Mouse (Mus musculus) kidney, embryonic 14.5 days (tissue): ENCODE measurements around the gene Klhdc1. TPM values are rescaled to one million over a fixed set of nuclear protein-coding genes. Genes with fewer than 3 reads are reported as not detected.

ENCODE experiments used
- ATAC-seq: fragments of 200-750 bp; cut with Nextera tagmentation; 2 replicates; pipeline ENCODE4 v1.8.0; 2017; ENCODE audit warnings: moderate number of reproducible peaks, mild to moderate bottlenecking, moderate TSS enrichment, moderate library complexity; ENCODE audit not compliant: low FRiP score, low TSS enrichment
- H3K27ac ChIP-seq: fragments of 300-500 bp; sonication (generic); 2 replicates; pipeline ENCODE4 v1.5.1; 2014; ENCODE audit warnings: low read depth, mild to moderate bottlenecking, low read length, moderate library complexity, mixed read lengths
- H3K27me3 ChIP-seq: fragments of 300-500 bp; sonication (generic); 2 replicates; pipeline ENCODE4 v1.6.1; 2014; ENCODE audit warnings: mild to moderate bottlenecking, low read length; ENCODE audit not compliant: control insufficient read depth, insufficient read depth
- H3K36me3 ChIP-seq: fragments of 300-500 bp; sonication (generic); 2 replicates; pipeline ENCODE4 v1.6.1; 2014; ENCODE audit warnings: low read length, mixed read lengths; ENCODE audit not compliant: control insufficient read depth, insufficient read depth
- H3K4me1 ChIP-seq: fragments of 300-500 bp; sonication (generic); 2 replicates; pipeline ENCODE4 v1.6.1; 2014; ENCODE audit warnings: low read length, mixed read lengths; ENCODE audit not compliant: control insufficient read depth, insufficient read depth
- H3K4me2 ChIP-seq: fragments of 300-500 bp; sonication (generic); replicated peaks from 2 replicates; pipeline ENCODE4 v1.6.1; 2014; ENCODE audit warnings: low read depth, mild to moderate bottlenecking, low read length
- H3K4me3 ChIP-seq: fragments of 300-500 bp; sonication (generic); 2 replicates; pipeline ENCODE4 v1.5.1; 2014; ENCODE audit warnings: mild to moderate bottlenecking, low read length
- H3K9ac ChIP-seq: fragments of 300-500 bp; sonication (generic); 2 replicates; pipeline ENCODE4 v1.6.1; 2014; ENCODE audit warnings: low read depth, mild to moderate bottlenecking, low read length, moderate library complexity
- H3K9me3 ChIP-seq: fragments of 300-500 bp; sonication (generic); 2 replicates; pipeline ENCODE4 v1.6.1; 2016; ENCODE audit warnings: low read length; ENCODE audit not compliant: control insufficient read depth
- WGBS: fragments of 180-500 bp; shearing (Covaris S2); extraction: QIAGEN DNeasy Blood & Tissue Kit; methylation state at CpG from one replicate; pipeline ENCODE4 v1.1.7; 2014; 5-methylcytosine and 5-hydroxymethylcytosine counted together
- polyA plus RNA-seq: library from polyadenylated mRNA; unstranded; fragments of >200 nt; fragmentation: Nextera tagmentation; extraction: Ambion mirVana; gene quantifications from 2 replicates; pipeline ENCODE4 v1.2.1, GENCODE M21; 2014

Gene Klhdc1
- polyA plus RNA-seq, 1 experiment from 2014 or later, result 5.7 TPM

- no peak overlapping the region for H3K4me3 ChIP-seq
- no peak overlapping the region for H3K27ac ChIP-seq
- no peaks in the 10 kb centered on the region for H3K4me1 ChIP-seq
- no peaks in the 10 kb centered on the region for H3K27me3 ChIP-seq
- no peak overlapping the region for H3K9ac ChIP-seq
- no peak for ATAC-seq
- H3K36me3 ChIP-seq, result peaks cover 79% of the 10 kb centered on the region
- no peaks in the 10 kb centered on the region for H3K9me3 ChIP-seq
- H3K4me2 ChIP-seq, result no peak overlapping the region
Measured at GRCm38 (mm10) chr12:69318431-69318830, 77.5 kb downstream of the Klhdc1 start.

- H3K27ac ChIP-seq, result no peak overlapping the region
- H3K4me2 ChIP-seq, result no peak overlapping the region
- no peak overlapping the region for H3K4me3 ChIP-seq
- WGBS, result 86% methylated on average over 3 of the region's 3 CpGs
- peaks cover 61% of the 10 kb centered on the region for H3K36me3 ChIP-seq
- H3K27me3 ChIP-seq, result no peaks in the 10 kb centered on the region
- no peaks in the 10 kb centered on the region for H3K4me1 ChIP-seq
- no peak overlapping the region for H3K9ac ChIP-seq
- no peak for ATAC-seq
- H3K9me3 ChIP-seq, result no peaks in the 10 kb centered on the region
Measured at GRCm38 (mm10) chr12:69331187-69331586, 90.2 kb downstream of the Klhdc1 start.

GRCm38 (mm10) chr12:69332147-69332546, 91.2 kb downstream of the Klhdc1 start:
- Histone ChIP-seq H3K27me3 (no peaks in the 10 kb centered on the region), H3K4me3 (no peak overlapping the region), H3K4me1 (no peaks in the 10 kb centered on the region), H3K36me3 (peaks cover 61% of the 10 kb centered on the region), H3K4me2 (no peak overlapping the region), H3K9ac (no peak overlapping the region), H3K9me3 (no peaks in the 10 kb centered on the region), H3K27ac (no peak overlapping the region)
- WGBS, result 95% methylated on average over 1 of the region's 1 CpGs
- no peak for ATAC-seq

GRCm38 (mm10) chr12:69333547-69333946, 92.6 kb downstream of the Klhdc1 start:
- no peak for ATAC-seq
- Histone ChIP-seq H3K4me3 (no peak overlapping the region), H3K36me3 (peaks cover 63% of the 10 kb centered on the region), H3K9me3 (no peaks in the 10 kb centered on the region), H3K27ac (no peak overlapping the region), H3K27me3 (no peaks in the 10 kb centered on the region), H3K4me1 (no peaks in the 10 kb centered on the region), H3K9ac (no peak overlapping the region), H3K4me2 (no peak overlapping the region)
- WGBS, result 82% methylated on average over 2 of the region's 2 CpGs

Other genes starting within 250 kb of the Klhdc1 start
- gene Rps29, start 82.0 kb upstream of the Klhdc1 start, polyA plus RNA-seq, result 1,793 and 2,428 TPM in 2 replicates
- gene Lrr1, start 72.4 kb upstream of the Klhdc1 start, polyA plus RNA-seq, result 26.3 and 33.0 TPM in 2 replicates
- gene Rpl36al, start 57.1 kb upstream of the Klhdc1 start, polyA plus RNA-seq, result 642 and 884 TPM in 2 replicates
- gene Mgat2, start 57.0 kb upstream of the Klhdc1 start, polyA plus RNA-seq, result 44.1 and 56.4 TPM in 2 replicates
- 33.4 and 37.1 TPM in 2 replicates for gene Gm49383, start 44.1 kb upstream of the Klhdc1 start, polyA plus RNA-seq
- 8.6 and 10.5 TPM in 2 replicates for gene Dnaaf2, start 42.7 kb upstream of the Klhdc1 start, polyA plus RNA-seq
- gene Gm49384, start 36.9 kb upstream of the Klhdc1 start, polyA plus RNA-seq, result 29.8 and 35.0 TPM in 2 replicates
- 32.1 and 39.0 TPM in 2 replicates for gene Pole2, start 13.0 kb upstream of the Klhdc1 start, polyA plus RNA-seq
- gene Klhdc2, start 55.5 kb downstream of the Klhdc1 start, polyA plus RNA-seq, result 161 and 174 TPM in 2 replicates
- 91.4 and 92.5 TPM in 2 replicates for gene Nemf, start 116.0 kb downstream of the Klhdc1 start, polyA plus RNA-seq
- 59.7 and 75.0 TPM in 2 replicates for gene Arf6, start 131.0 kb downstream of the Klhdc1 start, polyA plus RNA-seq
- gene Gm9887, start 131.3 kb downstream of the Klhdc1 start, polyA plus RNA-seq, result 1.3 and 2.9 TPM in 2 replicates